In genomic region chr15:12205160-12205901, GRCm38 (mm10) we compare ENCODE assay signal across 8 mouse cellular contexts. TPM values are rescaled to one million over a fixed set of nuclear protein-coding genes. Genes with fewer than 3 reads are reported as not detected.
DNase-seq lines count a peak whose midpoint lies in the region; ATAC-seq and TF ChIP-seq lines count a peak whose summit lies in the region.

No protein-coding gene starts in this region.

- under 1% methylated on average over 68 of the region's 73 CpGs for WGBS in heart, embryonic 13.5 days
- WGBS in embryonic facial prominence, embryonic 14.5 days: under 1% methylated on average over 38 of the region's 73 CpGs
- WGBS in intestine, postnatal 0 days: under 1% methylated on average over 59 of the region's 73 CpGs
- under 1% methylated on average over 64 of the region's 73 CpGs for WGBS in midbrain, embryonic 12.5 days

- no peak for TF ChIP-seq POLR2A in ES-Bruce4 (IDR thresholded peaks at IDR 0.05; ENCODE audit: insufficient read depth, low read length)

- peak overlapping the region; percentile 88 for H3K27ac ChIP-seq in heart, embryonic 13.5 days (replicated peaks)
- H3K27ac ChIP-seq in ES-Bruce4 (ENCODE audit: insufficient read depth, low read length): peak overlapping the region; percentile 20; the same call in 1 of the 2 replicates
- H3K27ac ChIP-seq in embryonic facial prominence, embryonic 14.5 days (replicated peaks; ENCODE audit: low read depth, low read length): peak overlapping the region; percentile 90
- peak overlapping the region; percentile 96 for H3K27ac ChIP-seq in intestine, postnatal 0 days (ENCODE audit: low read depth, low read length)
- H3K27ac ChIP-seq in midbrain, embryonic 12.5 days (replicated peaks): peak overlapping the region; percentile 91

- peak; percentile 80 for ATAC-seq in heart, embryonic 13.5 days (ENCODE audit: extremely low read depth, insufficient number of reproducible peaks, low FRiP score, low TSS enrichment)
- peak; percentile 84 for ATAC-seq in embryonic facial prominence, embryonic 14.5 days (ENCODE audit: low read depth)
- peak; percentile 74 for ATAC-seq in intestine, postnatal 0 days
- ATAC-seq in midbrain, embryonic 12.5 days (ENCODE audit: low FRiP score, low read depth): peak; percentile 87

- H3K36me3 ChIP-seq in heart, embryonic 13.5 days: no peaks in the 10 kb centered on the region
- H3K36me3 ChIP-seq in ES-Bruce4 (ENCODE audit: control insufficient read depth, insufficient read depth, low read length, poor library complexity, severe bottlenecking): no peaks in the 10 kb centered on the region
- no peaks in the 10 kb centered on the region for H3K36me3 ChIP-seq in embryonic facial prominence, embryonic 14.5 days (ENCODE audit: control insufficient read depth, insufficient read depth, low read length)
- no peaks in the 10 kb centered on the region for H3K36me3 ChIP-seq in intestine, postnatal 0 days (ENCODE audit: control insufficient read depth, insufficient read depth)
- no peaks in the 10 kb centered on the region for H3K36me3 ChIP-seq in midbrain, embryonic 12.5 days

- peaks cover 47% of the 10 kb centered on the region for H3K4me1 ChIP-seq in heart, embryonic 13.5 days
- H3K4me1 ChIP-seq in ES-Bruce4 (ENCODE audit: control insufficient read depth, insufficient read depth, low read length): peaks cover 10% of the 10 kb centered on the region
- H3K4me1 ChIP-seq in embryonic facial prominence, embryonic 14.5 days (ENCODE audit: control insufficient read depth, insufficient read depth, low read length): peaks cover 25% of the 10 kb centered on the region
- H3K4me1 ChIP-seq in intestine, postnatal 0 days (replicated peaks; ENCODE audit: control insufficient read depth, insufficient read depth, low read length): peaks cover 7% of the 10 kb centered on the region; the same call in 1 of the 2 replicates
- peaks cover 38% of the 10 kb centered on the region for H3K4me1 ChIP-seq in midbrain, embryonic 12.5 days

- no peak for TF ChIP-seq CTCF in ES-Bruce4 (IDR thresholded peaks at IDR 0.05; ENCODE audit: low read depth, low read length)
- 0 out of 2 replicates have a peak, but pooled peaks have one; percentile 0 for TF ChIP-seq CTCF in intestine, postnatal 0 days (IDR thresholded peaks at IDR 0.05; ENCODE audit: low read depth)

- peak overlapping the region; percentile 98 for H3K4me3 ChIP-seq in heart, embryonic 13.5 days
- peak overlapping the region; percentile 72 for H3K4me3 ChIP-seq in ES-Bruce4 (ENCODE audit: low read depth, low read length)
- peak overlapping the region; percentile 97 for H3K4me3 ChIP-seq in embryonic facial prominence, embryonic 14.5 days (ENCODE audit: low read depth, low read length)
- peak overlapping the region; percentile 98 for H3K4me3 ChIP-seq in intestine, postnatal 0 days (ENCODE audit: low read depth, low read length)
- H3K4me3 ChIP-seq in midbrain, embryonic 12.5 days: peak overlapping the region; percentile 93

- H3K4me2 ChIP-seq in heart, embryonic 13.5 days: peak overlapping the region; percentile 89
- peak overlapping the region; percentile 79 for H3K4me2 ChIP-seq in embryonic facial prominence, embryonic 14.5 days (ENCODE audit: low read depth, low read length)
- H3K4me2 ChIP-seq in intestine, postnatal 0 days (replicated peaks; ENCODE audit: low read depth): peak overlapping the region; percentile 68
- H3K4me2 ChIP-seq in midbrain, embryonic 12.5 days (replicated peaks): peak overlapping the region; percentile 61

- intact Hi-C loops in heart, postnatal 14 days (cut with DNase I): no loop called here

- no peaks in the 10 kb centered on the region for H3K9me3 ChIP-seq in heart, embryonic 13.5 days
- H3K9me3 ChIP-seq in ES-Bruce4 (replicated peaks; ENCODE audit: control insufficient read depth, insufficient read depth, low read length, poor library complexity, severe bottlenecking): no peaks in the 10 kb centered on the region
- H3K9me3 ChIP-seq in embryonic facial prominence, embryonic 14.5 days (ENCODE audit: control insufficient read depth, low read length): no peaks in the 10 kb centered on the region
- H3K9me3 ChIP-seq in intestine, postnatal 0 days (ENCODE audit: control insufficient read depth): no peaks in the 10 kb centered on the region
- no peaks in the 10 kb centered on the region for H3K9me3 ChIP-seq in midbrain, embryonic 12.5 days

- H3K9ac ChIP-seq in heart, embryonic 13.5 days: peak overlapping the region; percentile 99
- H3K9ac ChIP-seq in ES-Bruce4 (ENCODE audit: low read depth, poor library complexity, severe bottlenecking): peak overlapping the region; percentile 89
- peak overlapping the region; percentile 95 for H3K9ac ChIP-seq in embryonic facial prominence, embryonic 14.5 days (ENCODE audit: low read depth, low read length)
- H3K9ac ChIP-seq in intestine, postnatal 0 days (ENCODE audit: low read depth, low read length): peak overlapping the region; percentile 95
- peak overlapping the region; percentile 98 for H3K9ac ChIP-seq in midbrain, embryonic 12.5 days (replicated peaks)

- no peak for TF ChIP-seq EP300 in ES-Bruce4 (IDR thresholded peaks at IDR 0.05; ENCODE audit: insufficient read depth, low read depth, low read length)

- no peak for DNase-seq in heart, postnatal 14 days
- DNase-seq in embryonic facial prominence, embryonic 14.5 days (ENCODE audit: low spot score): no peak
- DNase-seq in urinary bladder, postnatal 10 days (ENCODE audit: low spot score): no peak
- DNase-seq in Muller cell, postnatal 12 days (ENCODE audit: inconsistent ontology term): no peak

- H3K27me3 ChIP-seq in heart, embryonic 13.5 days (replicated peaks): no peaks in the 10 kb centered on the region
- no peaks in the 10 kb centered on the region for H3K27me3 ChIP-seq in ES-Bruce4 (ENCODE audit: control insufficient read depth, insufficient read depth, low read length, poor library complexity, severe bottlenecking)
- no peaks in the 10 kb centered on the region for H3K27me3 ChIP-seq in embryonic facial prominence, embryonic 14.5 days (replicated peaks; ENCODE audit: control insufficient read depth, insufficient read depth, low read length)
- no peaks in the 10 kb centered on the region for H3K27me3 ChIP-seq in intestine, postnatal 0 days (replicated peaks; ENCODE audit: control insufficient read depth, insufficient read depth, low read length)
- H3K27me3 ChIP-seq in midbrain, embryonic 12.5 days: no peaks in the 10 kb centered on the region

RNA-seq across cellular contexts. Expression of gene Mtmr12, which starts 0.5 kb away (rescaled TPM):
- polyA plus RNA-seq in heart, embryonic 13.5 days (2015; fragmentation: Nextera tagmentation; extraction: Ambion mirVana): 11.4 and 12.0 TPM in 2 replicates
- 10 to 100 TPM; 12.7 to 13.1 TPM for total RNA-seq in heart, postnatal 14 days (2021)
- 29.8 and 32.0 TPM in 2 replicates for polyA plus RNA-seq in ES-Bruce4 (2011; ENCODE audit: insufficient read depth, insufficient read length, low read depth, missing spikeins)
- polyA plus RNA-seq in embryonic facial prominence, embryonic 14.5 days (2014; fragmentation: Nextera tagmentation; extraction: Ambion mirVana): 15.5 and 16.0 TPM in 2 replicates
- 6.6 and 7.0 TPM in 2 replicates for polyA plus RNA-seq in intestine, postnatal 0 days (2015; fragmentation: Nextera tagmentation; extraction: Ambion mirVana)
- 17.3 and 18.3 TPM in 2 replicates for polyA plus RNA-seq in midbrain, embryonic 12.5 days (2016; fragmentation: Nextera tagmentation; extraction: Ambion mirVana)

Comparison
In these comparisons a context has a peak if more than half of its experiments do, and no peak if none do; other contexts are left out.
1. H3K27ac ChIP-seq: peak in every context shown above with its lines; median percentile 96 in intestine, postnatal 0 days; 91 in midbrain, embryonic 12.5 days; 90 in embryonic facial prominence, embryonic 14.5 days; 88 in heart, embryonic 13.5 days; 20 in ES-Bruce4.